Mouse (Mus musculus) small intestine, adult 10 weeks (tissue): Measurements from ENCODE around the gene Pde4a. TPM values are rescaled to one million over a fixed set of nuclear protein-coding genes. Genes with fewer than 3 reads are reported as not detected.

ENCODE experiments used
- polyA plus RNA-seq: library from polyadenylated mRNA; stranded (reverse); fragments of 350-450 nt; fragmentation: Illumina TruSeq; extraction: RNeasy Lipid Tissue Mini Kit (QIAGEN cat#74804); gene quantifications from one replicate; pipeline ENCODE4 v1.2.3, GENCODE M21; 2014; ENCODE audit warnings: low replicate concordance

Pde4a gene
- polyA plus RNA-seq, result 0.48 TPM

GRCm38 (mm10) chr9:21165041-21165951 lies at the start of gene Pde4a:
Pde4a (plus strand) TSS chr9:21165714.

GRCm38 (mm10) chr9:21131059-21131956 lies 34.2 kb upstream of the Pde4a start, which contains the start of gene Tyk2:
Tyk2 (minus strand) TSS chr9:21131243.

GRCm38 (mm10) chr9:21149654-21150419 lies 15.7 kb upstream of the Pde4a start, which contains the start of gene Cdc37:
Cdc37 (minus strand) TSS chr9:21149982.

DNA sequence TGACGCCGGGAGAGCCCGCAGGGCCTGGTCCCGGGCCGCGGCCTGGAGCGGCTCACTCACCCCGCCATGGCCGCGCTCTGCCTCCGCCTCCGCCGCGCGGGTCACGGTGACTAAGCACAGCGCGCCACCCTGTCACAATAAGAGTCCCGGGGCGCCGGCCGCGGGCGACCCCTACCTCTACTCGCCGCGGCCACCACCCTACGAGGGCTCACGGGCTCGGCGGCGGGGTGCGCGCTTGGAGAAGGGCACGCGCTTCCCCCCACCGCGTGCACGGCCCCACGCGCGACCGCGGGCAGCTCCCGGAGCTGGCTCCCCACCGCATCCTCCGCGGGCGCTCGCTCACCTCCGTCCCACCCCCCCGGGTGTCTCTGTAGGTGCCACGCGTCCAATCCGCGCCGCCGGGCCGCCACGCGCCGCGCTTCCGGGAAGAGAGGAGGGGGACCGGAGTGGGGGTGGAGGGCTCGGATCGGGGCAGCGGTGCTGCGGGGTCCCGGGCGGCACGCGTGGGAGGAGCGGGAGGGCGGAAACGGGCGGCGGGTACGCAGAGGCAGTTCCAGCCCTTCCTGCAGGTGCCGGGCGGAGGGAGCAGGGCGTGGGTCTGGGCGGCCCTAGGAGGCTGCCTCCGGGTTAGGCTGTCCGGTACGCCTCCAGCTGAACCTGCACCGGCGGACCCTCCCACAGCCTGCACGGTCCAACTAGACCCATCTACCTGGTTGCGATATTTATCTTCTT lies 73.4 kb downstream of the Pde4a start, which contains the start of gene Keap1:
TSS of gene Keap1 (minus strand) at position 629 of the 732 bp plus-strand sequence.

DNA sequence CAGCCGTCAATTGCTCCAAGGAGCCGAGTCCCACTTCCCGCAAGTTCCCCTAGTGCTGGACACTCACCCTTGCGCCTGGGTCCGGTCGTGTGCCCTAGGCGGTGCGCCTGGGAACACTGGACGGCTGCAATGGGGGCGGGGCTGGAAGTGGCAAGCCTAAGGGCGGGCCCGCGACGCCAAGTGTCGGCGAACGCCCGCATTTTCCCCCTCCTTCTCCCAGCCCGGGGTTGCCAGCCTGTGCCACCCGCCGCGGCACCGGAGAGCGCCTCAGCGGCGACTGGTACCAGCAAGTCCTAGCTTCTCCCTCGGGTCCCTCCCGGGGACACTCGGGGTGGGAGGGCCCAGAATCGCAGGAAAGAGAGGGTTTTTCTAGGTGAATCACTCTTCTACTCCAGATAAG lies 82.8 kb downstream of the Pde4a start, which contains the start of gene S1pr5:
TSS of gene S1pr5 (minus strand) at position 118 of the 400 bp plus-strand sequence.

Other genes with a start within 250 kb of the Pde4a start
- 5.3 TPM for gene Dnmt1, start 205.8 kb upstream of the Pde4a start, polyA plus RNA-seq
- gene S1pr2, start 188.9 kb upstream of the Pde4a start, polyA plus RNA-seq, result 0.07 TPM
- 1.6 TPM for gene Mrpl4, start 163.0 kb upstream of the Pde4a start, polyA plus RNA-seq
- gene Icam1, start 149.7 kb upstream of the Pde4a start, polyA plus RNA-seq, result 2.1 TPM
- gene Icam4, start 136.3 kb upstream of the Pde4a start, polyA plus RNA-seq, result not detected
- not detected for gene Icam5, start 133.6 kb upstream of the Pde4a start, polyA plus RNA-seq
- not detected for gene Zglp1, start 98.6 kb upstream of the Pde4a start, polyA plus RNA-seq
- 0.22 TPM for gene Gm49373, start 92.6 kb upstream of the Pde4a start, polyA plus RNA-seq
- not detected for gene Fdx1l, start 92.1 kb upstream of the Pde4a start, polyA plus RNA-seq
- 1.3 TPM for gene Gm38431, start 73.7 kb upstream of the Pde4a start, polyA plus RNA-seq
- 10.2 TPM for gene Raver1, start 73.7 kb upstream of the Pde4a start, polyA plus RNA-seq
- gene Tyk2, start 34.5 kb upstream of the Pde4a start, polyA plus RNA-seq, result 2.3 TPM
- 1.6 TPM for gene Cdc37, start 15.7 kb upstream of the Pde4a start, polyA plus RNA-seq
- 5.1 TPM for gene Keap1, start 73.6 kb downstream of the Pde4a start, polyA plus RNA-seq
- not detected for gene S1pr5, start 82.7 kb downstream of the Pde4a start, polyA plus RNA-seq
- gene Atg4d, start 99.6 kb downstream of the Pde4a start, polyA plus RNA-seq, result 1.1 TPM
- gene Kri1, start 122.3 kb downstream of the Pde4a start, polyA plus RNA-seq, result 0.89 TPM
- 3.7 TPM for gene Cdkn2d, start 125.7 kb downstream of the Pde4a start, polyA plus RNA-seq
- gene Ap1m2, start 146.6 kb downstream of the Pde4a start, polyA plus RNA-seq, result 3.9 TPM
- 3.9 TPM for gene Slc44a2, start 155.0 kb downstream of the Pde4a start, polyA plus RNA-seq
- gene Ilf3, start 202.2 kb downstream of the Pde4a start, polyA plus RNA-seq, result 9.5 TPM
- not detected for gene Qtrt1, start 246.1 kb downstream of the Pde4a start, polyA plus RNA-seq